Mouse (Mus musculus): Measurements from ENCODE around the gene Umod. TPM values are rescaled to one million over a fixed set of nuclear protein-coding genes. Genes with fewer than 3 reads are reported as not detected.

The Umod gene
- polyA plus RNA-seq (2017; shearing (Covaris generic)) = not detected

DNA sequence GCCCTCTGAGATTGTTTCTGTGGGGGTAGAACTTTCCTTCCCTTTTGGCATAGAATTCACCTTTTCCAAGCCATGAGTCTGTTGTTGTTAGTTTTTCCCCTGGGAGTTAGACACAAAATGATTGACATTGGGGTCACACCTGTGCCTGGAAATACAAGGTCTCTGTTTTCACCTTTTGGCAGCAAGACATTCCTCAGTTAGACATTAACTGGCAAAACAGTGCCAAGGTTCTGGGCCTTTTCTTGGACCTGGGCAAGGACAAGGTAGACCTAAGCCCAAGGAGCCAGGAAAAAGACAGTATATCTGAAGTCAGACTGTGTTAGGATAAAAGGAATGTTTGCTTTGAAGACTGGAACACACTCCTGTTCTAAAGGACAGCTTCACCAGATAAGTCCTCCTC, at the start of gene Umod:
Gene Umod, minus strand, starts transcription at position 27 of the 400 bp plus-strand sequence.

DNA sequence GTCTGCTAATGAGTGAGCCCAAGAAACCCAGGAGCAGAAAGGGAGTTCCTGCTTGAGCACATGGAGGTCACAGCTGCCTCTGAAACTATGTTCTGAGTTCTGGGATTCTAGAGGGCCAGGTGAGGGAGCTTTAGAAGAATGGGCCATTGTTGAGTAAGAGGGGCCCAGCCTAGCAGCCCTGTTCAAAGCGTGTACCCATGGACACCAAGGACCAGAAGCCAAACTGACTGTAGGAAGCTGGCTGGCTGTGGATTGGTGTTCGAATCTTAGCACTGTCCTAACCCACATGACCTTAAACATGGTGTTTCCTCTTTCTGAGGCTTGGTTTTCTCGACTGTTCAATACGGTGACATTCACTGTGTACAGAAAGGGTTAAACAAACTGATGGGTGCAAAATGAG, 44.3 kb upstream of the Umod start, which contains the start of gene Pdilt:
Gene Pdilt, minus strand, starts transcription at position 101 of the 400 bp plus-strand sequence.

DNA sequence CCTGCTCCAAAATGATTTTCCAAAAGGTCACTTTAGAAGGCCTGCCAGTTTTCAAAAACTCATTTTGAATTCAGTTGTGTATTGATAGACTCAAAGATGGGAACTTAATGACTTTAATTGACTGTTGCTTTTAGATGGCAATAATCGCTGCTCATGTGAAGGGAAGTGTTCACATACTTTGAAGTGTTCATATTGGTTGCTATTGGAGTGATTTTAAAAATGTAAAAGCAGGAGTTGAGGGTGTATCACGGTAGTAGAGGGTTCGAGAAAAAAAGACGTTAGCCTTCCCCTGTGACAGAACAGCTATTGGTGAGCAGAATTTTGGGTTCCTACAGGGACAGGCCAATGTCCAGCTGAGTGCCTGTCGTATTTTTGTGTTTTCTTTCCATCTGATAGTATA, 40.1 kb upstream of the Umod start, which contains the start of gene Acsm5:
Gene Acsm5, plus strand, starts transcription at position 301 of the 400 bp plus-strand sequence.

DNA sequence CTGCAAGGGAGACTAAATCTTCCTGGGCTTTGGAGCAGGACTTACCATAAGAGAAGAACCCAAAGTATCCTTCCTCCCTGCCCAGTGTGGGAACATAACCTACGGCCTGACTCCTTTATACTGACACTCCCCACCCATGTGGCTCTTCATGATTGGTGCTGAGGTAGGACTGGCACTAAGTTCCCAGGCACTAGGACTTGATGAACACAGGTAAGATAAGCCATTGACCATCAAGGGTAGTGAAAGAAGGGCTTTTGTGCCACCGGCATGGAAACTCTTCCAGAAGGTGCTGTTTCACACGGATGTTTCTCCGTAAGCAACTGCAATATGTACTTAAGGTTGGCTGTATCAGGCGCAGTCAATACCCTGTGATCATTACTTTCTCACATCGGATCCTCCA, 19.9 kb downstream of the Umod start, which contains the start of gene Gp2:
Gene Gp2, minus strand, starts transcription at position 101 of the 400 bp plus-strand sequence.

Other genes starting within 250 kb of the Umod start
- gene Gp2, start 20.0 kb downstream of the Umod start, polyA plus RNA-seq (2017; shearing (Covaris generic)) = not detected
- gene Acsm5, start 40.2 kb upstream of the Umod start, polyA plus RNA-seq (2017; shearing (Covaris generic)) = not detected
- not detected for gene Pdilt, start 44.2 kb upstream of the Umod start, polyA plus RNA-seq (2017; shearing (Covaris generic))
- gene Acsm2, start 75.1 kb upstream of the Umod start, polyA plus RNA-seq (2017; shearing (Covaris generic)) = not detected
- not detected for gene Acsm1, start 127.7 kb upstream of the Umod start, polyA plus RNA-seq (2017; shearing (Covaris generic))
- not detected for gene Acsm4, start 210.7 kb upstream of the Umod start, polyA plus RNA-seq (2017; shearing (Covaris generic))
- 99.0 TPM for gene Thumpd1, start 241.5 kb upstream of the Umod start, polyA plus RNA-seq (2017; shearing (Covaris generic))

All from inflammation-experienced regulatory T-cells, adult 16 weeks (primary cell).